Mouse (Mus musculus): Measurements from ENCODE around the gene Bnipl. TPM values are rescaled to one million over a fixed set of nuclear protein-coding genes. Genes with fewer than 3 reads are reported as not detected.
A peak's percentile ranks its signal among the peaks of the same experiment; 100 is the strongest.

Gene Bnipl
- polyA plus RNA-seq, 1 experiment from 2014 or later, result not detected

- no peak overlapping the region for H3K4me2 ChIP-seq (ENCODE audit: low read length)
- H3K4me1 ChIP-seq (ENCODE audit: control insufficient read depth, insufficient read depth, low read length), result no peaks in the 10 kb centered on the region
- DNase-seq (no peak), ATAC-seq (ENCODE audit: low FRiP score, low TSS enrichment) (no peak)
- H3K36me3 ChIP-seq (ENCODE audit: control insufficient read depth, insufficient read depth, low read length), result 0 out of 2 replicates have a peak, but pooled peaks cover 4% of the 10 kb centered on the region
- H3K4me3 ChIP-seq (replicated peaks; ENCODE audit: low read depth, low read length), result no peak overlapping the region
- no peaks in the 10 kb centered on the region for H3K9me3 ChIP-seq (ENCODE audit: control insufficient read depth, low read length)
- H3K27me3 ChIP-seq (ENCODE audit: control insufficient read depth, insufficient read depth, low read length), result no peaks in the 10 kb centered on the region
- no peak overlapping the region for H3K9ac ChIP-seq (replicated peaks; ENCODE audit: low read length)
- H3K27ac ChIP-seq (replicated peaks; ENCODE audit: low read depth, low read length), result no peak overlapping the region
- 96% methylated on average over 5 of the region's 5 CpGs for WGBS
Measured at GRCm38 (mm10) chr3:95273471-95273870, 22.5 kb upstream of the Bnipl start.

- H3K9me3 ChIP-seq (ENCODE audit: control insufficient read depth, low read length), result no peaks in the 10 kb centered on the region
- DNase-seq (no peak), ATAC-seq (ENCODE audit: low FRiP score, low TSS enrichment) (no peak)
- H3K27ac ChIP-seq (replicated peaks; ENCODE audit: low read depth, low read length), result no peak overlapping the region
- H3K36me3 ChIP-seq (ENCODE audit: control insufficient read depth, insufficient read depth, low read length), result peaks cover 19% of the 10 kb centered on the region
- no peak overlapping the region for H3K4me3 ChIP-seq (replicated peaks; ENCODE audit: low read depth, low read length)
- no peaks in the 10 kb centered on the region for H3K27me3 ChIP-seq (ENCODE audit: control insufficient read depth, insufficient read depth, low read length)
- H3K4me2 ChIP-seq (ENCODE audit: low read length), result no peak overlapping the region
- H3K9ac ChIP-seq (replicated peaks; ENCODE audit: low read length), result no peak overlapping the region
- whole genome bisulfite sequencing, result 87% methylated on average over 12 of the region's 12 CpGs
- no peaks in the 10 kb centered on the region for H3K4me1 ChIP-seq (ENCODE audit: control insufficient read depth, insufficient read depth, low read length)
Measured at GRCm38 (mm10) chr3:95270766-95271364, 19.9 kb upstream of the Bnipl start.

- H3K27ac ChIP-seq (replicated peaks; ENCODE audit: low read depth, low read length), result no peak overlapping the region
- 95% methylated on average over 5 of the region's 5 CpGs for WGBS
- no peaks in the 10 kb centered on the region for H3K4me1 ChIP-seq (ENCODE audit: control insufficient read depth, insufficient read depth, low read length)
- H3K4me3 ChIP-seq (replicated peaks; ENCODE audit: low read depth, low read length), result no peak overlapping the region
- H3K9ac ChIP-seq (replicated peaks; ENCODE audit: low read length), result no peak overlapping the region
- H3K27me3 ChIP-seq (ENCODE audit: control insufficient read depth, insufficient read depth, low read length), result no peaks in the 10 kb centered on the region
- H3K4me2 ChIP-seq (ENCODE audit: low read length), result no peak overlapping the region
- no peaks in the 10 kb centered on the region for H3K9me3 ChIP-seq (ENCODE audit: control insufficient read depth, low read length)
- H3K36me3 ChIP-seq (ENCODE audit: control insufficient read depth, insufficient read depth, low read length), result peaks cover 24% of the 10 kb centered on the region
- DNase-seq (no peak), ATAC-seq (ENCODE audit: low FRiP score, low TSS enrichment) (no peak)
Measured at GRCm38 (mm10) chr3:95269789-95270188, 18.8 kb upstream of the Bnipl start.

- Histone ChIP-seq H3K4me3 (replicated peaks; ENCODE audit: low read depth, low read length) (no peak overlapping the region), H3K9me3 (ENCODE audit: control insufficient read depth, low read length) (no peaks in the 10 kb centered on the region), H3K9ac (replicated peaks; ENCODE audit: low read length) (no peak overlapping the region), H3K36me3 (ENCODE audit: control insufficient read depth, insufficient read depth, low read length) (peaks cover 37% of the 10 kb centered on the region), H3K4me2 (ENCODE audit: low read length) (no peak overlapping the region), H3K27me3 (ENCODE audit: control insufficient read depth, insufficient read depth, low read length) (no peaks in the 10 kb centered on the region), H3K27ac (replicated peaks; ENCODE audit: low read depth, low read length) (no peak overlapping the region), H3K4me1 (ENCODE audit: control insufficient read depth, insufficient read depth, low read length) (no peaks in the 10 kb centered on the region)
- DNase-seq, result no peak
- no peak for ATAC-seq (ENCODE audit: low FRiP score, low TSS enrichment)
Measured at GRCm38 (mm10) chr3:95267855-95268254, 16.9 kb upstream of the Bnipl start.

GRCm38 (mm10) chr3:95266052-95266451 is 15.1 kb upstream of the Bnipl start:
- H3K27me3 ChIP-seq (ENCODE audit: control insufficient read depth, insufficient read depth, low read length), result no peaks in the 10 kb centered on the region
- H3K9me3 ChIP-seq (ENCODE audit: control insufficient read depth, low read length), result no peaks in the 10 kb centered on the region
- no peaks in the 10 kb centered on the region for H3K4me1 ChIP-seq (ENCODE audit: control insufficient read depth, insufficient read depth, low read length)
- no peak overlapping the region for H3K9ac ChIP-seq (replicated peaks; ENCODE audit: low read length)
- no peak overlapping the region for H3K27ac ChIP-seq (replicated peaks; ENCODE audit: low read depth, low read length)
- H3K36me3 ChIP-seq (ENCODE audit: control insufficient read depth, insufficient read depth, low read length), result peaks cover 49% of the 10 kb centered on the region
- no peak for DNase-seq
- ATAC-seq (ENCODE audit: low FRiP score, low TSS enrichment), result no peak
- 93% methylated on average over 3 of the region's 3 CpGs for WGBS
- no peak overlapping the region for H3K4me3 ChIP-seq (replicated peaks; ENCODE audit: low read depth, low read length)
- no peak overlapping the region for H3K4me2 ChIP-seq (ENCODE audit: low read length)

GRCm38 (mm10) chr3:95264724-95265123 is 13.7 kb upstream of the Bnipl start:
- DNase-seq (no peak), ATAC-seq (ENCODE audit: low FRiP score, low TSS enrichment) (no peak)
- peaks cover 57% of the 10 kb centered on the region for H3K36me3 ChIP-seq (ENCODE audit: control insufficient read depth, insufficient read depth, low read length)
- WGBS, result 67% methylated on average over 1 of the region's 1 CpGs
- no peak overlapping the region for H3K27ac ChIP-seq (replicated peaks; ENCODE audit: low read depth, low read length)
- H3K4me3 ChIP-seq (replicated peaks; ENCODE audit: low read depth, low read length), result no peak overlapping the region
- no peaks in the 10 kb centered on the region for H3K27me3 ChIP-seq (ENCODE audit: control insufficient read depth, insufficient read depth, low read length)
- H3K4me1 ChIP-seq (ENCODE audit: control insufficient read depth, insufficient read depth, low read length), result no peaks in the 10 kb centered on the region
- no peaks in the 10 kb centered on the region for H3K9me3 ChIP-seq (ENCODE audit: control insufficient read depth, low read length)
- H3K4me2 ChIP-seq (ENCODE audit: low read length), result no peak overlapping the region
- no peak overlapping the region for H3K9ac ChIP-seq (replicated peaks; ENCODE audit: low read length)

GRCm38 (mm10) chr3:95263089-95263739 is 12.2 kb upstream of the Bnipl start:
- Histone ChIP-seq H3K36me3 (ENCODE audit: control insufficient read depth, insufficient read depth, low read length) (peaks cover 68% of the 10 kb centered on the region), H3K9ac (replicated peaks; ENCODE audit: low read length) (no peak overlapping the region), H3K9me3 (ENCODE audit: control insufficient read depth, low read length) (no peaks in the 10 kb centered on the region), H3K27ac (replicated peaks; ENCODE audit: low read depth, low read length) (no peak overlapping the region), H3K27me3 (ENCODE audit: control insufficient read depth, insufficient read depth, low read length) (no peaks in the 10 kb centered on the region), H3K4me3 (replicated peaks; ENCODE audit: low read depth, low read length) (no peak overlapping the region), H3K4me2 (ENCODE audit: low read length) (no peak overlapping the region), H3K4me1 (ENCODE audit: control insufficient read depth, insufficient read depth, low read length) (no peaks in the 10 kb centered on the region)
- DNase-seq (peak; percentile 69), ATAC-seq (ENCODE audit: low FRiP score, low TSS enrichment) (no peak)
- WGBS, result 52% methylated on average over 11 of the region's 11 CpGs

- H3K27ac ChIP-seq (replicated peaks; ENCODE audit: low read depth, low read length), result no peak overlapping the region
- DNase-seq, result no peak
- no peaks in the 10 kb centered on the region for H3K27me3 ChIP-seq (ENCODE audit: control insufficient read depth, insufficient read depth, low read length)
- no peaks in the 10 kb centered on the region for H3K4me1 ChIP-seq (ENCODE audit: control insufficient read depth, insufficient read depth, low read length)
- H3K9me3 ChIP-seq (ENCODE audit: control insufficient read depth, low read length), result no peaks in the 10 kb centered on the region
- 97% methylated on average over 4 of the region's 4 CpGs for whole genome bisulfite sequencing
- no peak overlapping the region for H3K4me2 ChIP-seq (ENCODE audit: low read length)
- no peak overlapping the region for H3K4me3 ChIP-seq (replicated peaks; ENCODE audit: low read depth, low read length)
- H3K9ac ChIP-seq (replicated peaks; ENCODE audit: low read length), result no peak overlapping the region
- no peak for ATAC-seq (ENCODE audit: low FRiP score, low TSS enrichment)
- H3K36me3 ChIP-seq (ENCODE audit: control insufficient read depth, insufficient read depth, low read length), result peaks cover 72% of the 10 kb centered on the region
Measured at GRCm38 (mm10) chr3:95261975-95262374, 11.0 kb upstream of the Bnipl start.

- ATAC-seq (ENCODE audit: low FRiP score, low TSS enrichment), result no peak
- 88% methylated on average over 5 of the region's 5 CpGs for WGBS
- no peak overlapping the region for H3K27ac ChIP-seq (replicated peaks; ENCODE audit: low read depth, low read length)
Measured at GRCm38 (mm10) chr3:95256931-95257330, 5.9 kb upstream of the Bnipl start.

More at GRCm38 (mm10) chr3:95256931-95257330, 5.9 kb upstream of the Bnipl start:
- Histone ChIP-seq H3K27me3 (ENCODE audit: control insufficient read depth, insufficient read depth, low read length) (no peaks in the 10 kb centered on the region), H3K9me3 (ENCODE audit: control insufficient read depth, low read length) (no peaks in the 10 kb centered on the region), H3K4me3 (replicated peaks; ENCODE audit: low read depth, low read length) (no peak overlapping the region), H3K4me1 (ENCODE audit: control insufficient read depth, insufficient read depth, low read length) (no peaks in the 10 kb centered on the region), H3K36me3 (ENCODE audit: control insufficient read depth, insufficient read depth, low read length) (peaks cover 79% of the 10 kb centered on the region), H3K9ac (replicated peaks; ENCODE audit: low read length) (no peak overlapping the region), H3K4me2 (ENCODE audit: low read length) (no peak overlapping the region)
- no peak for DNase-seq

Measured in midbrain, embryonic 14.5 days (tissue).